Mouse (Mus musculus): ENCODE results near the gene Rnf222. TPM values are rescaled to one million over a fixed set of nuclear protein-coding genes. Genes with fewer than 3 reads are reported as not detected.

Gene Rnf222
- polyA plus RNA-seq, 1 experiment: not detected

DNA sequence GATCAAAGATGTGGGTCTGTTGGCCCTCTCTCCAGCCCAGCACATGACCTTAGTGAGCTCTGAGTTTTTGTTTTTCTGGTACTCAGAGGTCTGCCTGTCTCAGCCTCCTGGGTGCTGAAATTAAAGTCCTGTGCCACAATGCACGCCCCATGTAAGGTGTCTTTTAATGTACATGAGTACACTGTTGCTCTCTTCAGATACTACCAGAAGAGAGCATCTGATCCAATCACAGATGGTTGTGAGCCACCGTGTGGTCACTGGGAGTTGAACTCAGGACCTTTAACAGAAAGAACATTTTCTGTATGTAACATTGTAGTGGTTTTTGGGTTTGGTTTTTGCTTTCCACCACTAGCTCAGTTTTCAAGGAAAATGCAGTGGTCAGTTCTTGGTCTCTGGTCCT lies 15.4 kb downstream of the Rnf222 start:
- Histone ChIP-seq H3K9me3 (ENCODE audit: control insufficient read depth, low read length) (no peaks in the 10 kb centered on the region), H3K4me1 (ENCODE audit: control insufficient read depth) (peaks cover 36% of the 10 kb centered on the region), H3K27me3 (ENCODE audit: control insufficient read depth) (peaks cover 3% of the 10 kb centered on the region), H3K36me3 (ENCODE audit: control insufficient read depth) (peaks cover 52% of the 10 kb centered on the region), H3K4me3 (replicated peaks) (no peak overlapping the region)
- TF ChIP-seq GATA1 (IDR thresholded peaks at IDR 0.05; ENCODE audit: low read length) (no peak), TAL1 (IDR thresholded peaks at IDR 0.05; ENCODE audit: low read length) (no peak)

DNA sequence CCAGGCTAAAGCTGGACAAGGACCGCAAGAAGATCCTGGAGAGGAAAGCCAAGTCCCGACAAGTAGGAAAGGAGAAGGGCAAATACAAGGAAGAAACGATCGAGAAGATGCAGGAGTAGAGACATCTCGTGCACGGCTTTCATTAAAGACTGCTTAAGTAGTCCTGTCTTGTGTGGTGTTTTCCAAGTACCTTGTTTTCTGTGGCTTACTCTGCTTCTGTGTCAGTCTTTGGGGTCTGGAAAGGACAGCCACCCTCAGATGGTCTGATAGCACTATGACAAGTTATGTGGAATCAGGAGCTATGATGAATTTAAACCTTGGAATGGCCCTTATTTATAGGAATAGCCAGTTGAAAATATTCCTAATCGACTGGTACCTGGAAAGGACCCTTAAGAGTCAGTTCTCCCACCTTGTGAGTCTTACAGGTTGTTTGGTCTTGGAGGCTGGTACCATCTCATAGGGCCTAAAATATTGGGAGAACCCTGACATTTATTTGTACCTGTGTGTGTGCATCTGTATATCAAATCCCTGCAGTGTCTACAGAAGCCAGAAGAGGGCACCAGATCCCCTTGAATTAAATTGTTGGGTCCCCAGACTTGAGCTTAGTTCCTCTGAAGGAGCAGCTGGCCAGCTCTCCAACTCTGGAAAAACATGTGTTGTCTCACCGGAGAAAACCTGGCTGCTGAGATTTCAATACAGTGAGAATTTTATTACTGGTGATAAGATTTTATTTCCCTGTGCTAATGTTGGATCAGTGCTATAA lies 16.2 kb downstream of the Rnf222 start:
- TF ChIP-seq GATA1 (IDR thresholded peaks at IDR 0.05; ENCODE audit: low read length) (no peak), TAL1 (IDR thresholded peaks at IDR 0.05; ENCODE audit: low read length) (no peak)
- no peak overlapping the region for H3K4me3 ChIP-seq (replicated peaks)
- peaks cover 3% of the 10 kb centered on the region for H3K27me3 ChIP-seq (ENCODE audit: control insufficient read depth)
- peaks cover 52% of the 10 kb centered on the region for H3K36me3 ChIP-seq (ENCODE audit: control insufficient read depth)
- H3K4me1 ChIP-seq (ENCODE audit: control insufficient read depth): peaks cover 29% of the 10 kb centered on the region
- no peaks in the 10 kb centered on the region for H3K9me3 ChIP-seq (ENCODE audit: control insufficient read depth, low read length)

DNA sequence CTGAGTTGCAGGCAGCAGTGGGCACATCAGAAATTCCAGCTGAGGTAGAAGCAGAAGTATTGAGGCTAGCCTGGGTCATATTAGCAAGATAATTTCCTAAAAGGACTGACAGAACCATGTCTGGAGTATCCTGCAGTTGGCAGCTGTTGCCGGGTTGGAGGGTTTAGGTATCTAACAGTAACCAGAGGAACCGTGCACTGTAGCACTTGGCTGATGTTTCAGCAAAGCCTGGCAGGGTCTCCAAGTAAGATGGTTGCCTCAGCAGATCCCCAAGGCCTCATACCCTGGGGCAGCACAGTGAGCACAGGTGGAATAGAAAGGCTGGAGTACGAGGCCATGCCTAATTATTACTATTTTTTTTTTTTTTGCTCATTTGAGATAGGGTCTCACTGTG lies 16.8 kb downstream of the Rnf222 start:
- peaks cover 52% of the 10 kb centered on the region for H3K36me3 ChIP-seq (ENCODE audit: control insufficient read depth)
- TF ChIP-seq TAL1 (IDR thresholded peaks at IDR 0.05; ENCODE audit: low read length) (no peak), GATA1 (IDR thresholded peaks at IDR 0.05; ENCODE audit: low read length) (no peak)
- H3K4me3 ChIP-seq (replicated peaks): no peak overlapping the region
- no peaks in the 10 kb centered on the region; the same call in none of the 2 replicates for H3K27me3 ChIP-seq (ENCODE audit: control insufficient read depth)
- no peaks in the 10 kb centered on the region for H3K9me3 ChIP-seq (ENCODE audit: control insufficient read depth, low read length)
- peaks cover 23% of the 10 kb centered on the region for H3K4me1 ChIP-seq (ENCODE audit: control insufficient read depth)

DNA sequence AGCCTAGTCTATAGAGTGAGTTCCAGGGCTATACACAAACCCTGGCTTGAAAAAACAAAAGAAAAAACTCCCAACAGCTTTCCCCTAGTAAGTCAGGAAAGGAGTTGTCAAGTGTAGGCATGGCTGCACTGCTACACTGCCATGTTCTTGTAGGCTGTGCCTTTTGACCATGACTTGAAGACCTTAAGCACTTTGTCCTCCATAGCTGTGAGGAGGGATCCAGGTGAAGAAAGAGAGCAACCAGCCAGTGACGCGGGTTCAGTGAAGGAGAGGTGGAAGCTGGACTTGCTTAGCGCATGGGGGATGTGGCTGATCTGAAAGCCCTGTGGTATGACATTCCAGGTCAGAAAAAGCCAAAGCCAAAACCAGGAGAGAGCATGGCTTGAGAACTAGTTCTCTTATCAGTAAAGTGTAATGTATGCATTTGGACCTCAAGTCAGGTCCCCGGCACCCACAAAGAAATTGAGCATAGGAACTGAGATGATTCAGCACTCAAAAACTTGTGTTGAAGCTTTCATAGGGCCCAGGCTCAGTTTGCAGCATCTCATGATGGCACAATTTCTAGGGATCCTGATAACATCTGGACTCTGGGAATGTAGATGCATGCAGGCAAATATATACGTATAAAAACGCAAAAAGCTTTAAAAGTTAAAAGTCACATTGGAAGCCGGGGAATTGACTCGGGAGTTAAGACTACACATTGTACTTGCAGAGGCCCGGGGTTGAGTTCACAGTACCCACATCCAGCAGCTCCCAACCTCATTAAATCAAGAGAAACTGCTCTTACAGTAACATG lies 17.5 kb downstream of the Rnf222 start:
- TF ChIP-seq GATA1 (IDR thresholded peaks at IDR 0.05; ENCODE audit: low read length) (no peak), TAL1 (IDR thresholded peaks at IDR 0.05; ENCODE audit: low read length) (no peak)
- Histone ChIP-seq H3K9me3 (ENCODE audit: control insufficient read depth, low read length) (no peaks in the 10 kb centered on the region), H3K4me1 (ENCODE audit: control insufficient read depth) (peaks cover 20% of the 10 kb centered on the region), H3K4me3 (replicated peaks) (no peak overlapping the region), H3K27me3 (ENCODE audit: control insufficient read depth) (no peaks in the 10 kb centered on the region; the same call in 1 of the 2 replicates), H3K36me3 (ENCODE audit: control insufficient read depth) (peaks cover 52% of the 10 kb centered on the region)

DNA sequence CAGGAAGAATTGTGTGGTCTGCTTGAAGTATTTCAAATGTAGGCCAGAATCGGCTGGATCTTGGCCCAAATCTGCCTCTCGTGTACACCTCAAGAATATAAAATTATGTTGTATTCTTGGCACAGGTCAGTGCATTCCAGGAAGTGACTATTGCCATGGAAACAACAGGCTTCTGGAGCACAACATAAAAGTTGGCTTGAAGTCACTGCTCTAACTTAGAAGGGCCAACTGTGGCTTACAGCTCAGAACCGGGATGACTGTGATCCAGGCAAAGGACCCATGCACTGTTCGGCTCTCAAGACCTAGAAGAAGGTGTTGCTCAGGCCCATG lies 18.1 kb downstream of the Rnf222 start:
- Histone ChIP-seq H3K9me3 (ENCODE audit: control insufficient read depth, low read length) (no peaks in the 10 kb centered on the region), H3K4me3 (replicated peaks) (no peak overlapping the region), H3K4me1 (ENCODE audit: control insufficient read depth) (peaks cover 16% of the 10 kb centered on the region), H3K36me3 (ENCODE audit: control insufficient read depth) (peaks cover 52% of the 10 kb centered on the region), H3K27me3 (ENCODE audit: control insufficient read depth) (peaks cover 5% of the 10 kb centered on the region)
- no peak for TF ChIP-seq TAL1 (IDR thresholded peaks at IDR 0.05; ENCODE audit: low read length)
- no peak for TF ChIP-seq GATA1 (IDR thresholded peaks at IDR 0.05; ENCODE audit: low read length)

DNA sequence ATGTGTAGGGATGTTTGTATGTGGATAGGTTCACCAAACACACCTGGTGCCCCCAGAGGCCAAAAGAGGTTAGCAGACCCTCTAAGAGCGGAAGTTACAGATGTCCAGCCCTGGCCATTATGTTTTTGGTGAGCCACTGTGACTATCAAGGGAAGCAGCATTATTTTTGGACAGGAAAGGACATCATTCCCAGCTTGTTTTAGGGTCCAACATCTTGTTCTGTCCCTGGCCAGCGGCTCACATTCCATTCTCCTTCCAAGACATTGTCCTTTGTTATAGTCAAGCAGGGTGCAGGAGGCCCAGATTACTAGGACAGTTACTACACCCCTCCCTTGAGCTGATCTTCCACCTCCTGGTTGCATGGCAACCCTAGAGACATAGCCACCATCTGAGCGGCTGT lies 18.9 kb downstream of the Rnf222 start:
- peaks cover 52% of the 10 kb centered on the region for H3K36me3 ChIP-seq (ENCODE audit: control insufficient read depth)

DNA sequence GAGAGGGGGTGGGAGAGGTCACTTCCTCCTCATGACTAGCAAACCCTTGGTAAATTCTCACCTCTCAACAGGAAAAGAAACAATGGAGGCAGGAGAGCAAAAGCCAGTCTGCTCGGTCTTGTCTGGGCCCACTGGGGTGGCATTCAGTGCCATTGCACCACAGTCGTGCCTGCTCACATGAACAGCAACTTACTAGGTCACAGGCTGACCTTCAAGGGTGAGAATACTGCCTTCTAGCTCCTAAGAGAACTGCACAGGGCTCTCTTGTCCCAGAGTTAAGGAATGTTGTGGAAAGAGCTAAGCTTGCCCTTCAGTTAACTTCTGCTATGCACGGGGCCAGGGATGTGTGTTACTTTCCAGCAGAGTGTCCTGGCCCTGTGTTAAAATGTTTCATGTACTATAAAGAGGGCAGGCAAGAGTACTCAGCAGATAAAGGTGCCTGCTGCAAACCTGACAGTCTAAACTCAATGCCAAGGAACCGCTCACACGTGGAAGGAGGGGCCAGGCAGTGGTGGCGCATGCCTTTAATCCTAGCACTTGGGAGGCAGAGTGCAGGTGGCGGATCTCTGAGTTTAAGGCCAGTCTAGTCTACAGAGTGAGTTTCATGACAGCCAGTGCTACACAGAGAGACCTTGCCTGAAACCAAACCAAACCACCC lies 20.6 kb downstream of the Rnf222 start:
- TF ChIP-seq GATA1 (IDR thresholded peaks at IDR 0.05; ENCODE audit: low read length): no peak
- no peak for TF ChIP-seq TAL1 (IDR thresholded peaks at IDR 0.05; ENCODE audit: low read length)
- Histone ChIP-seq H3K9me3 (ENCODE audit: control insufficient read depth, low read length) (peaks cover 5% of the 10 kb centered on the region), H3K4me1 (ENCODE audit: control insufficient read depth) (peaks cover 8% of the 10 kb centered on the region), H3K27me3 (ENCODE audit: control insufficient read depth) (peaks cover 25% of the 10 kb centered on the region), H3K4me3 (replicated peaks) (no peak overlapping the region), H3K36me3 (ENCODE audit: control insufficient read depth) (peaks cover 35% of the 10 kb centered on the region)

More for the DNA sequence above, 18.9 kb downstream of the Rnf222 start:
- H3K27me3 ChIP-seq (ENCODE audit: control insufficient read depth): peaks cover 14% of the 10 kb centered on the region
- no peaks in the 10 kb centered on the region; the same call in 1 of the 2 replicates for H3K9me3 ChIP-seq (ENCODE audit: control insufficient read depth, low read length)
- H3K4me1 ChIP-seq (ENCODE audit: control insufficient read depth): peaks cover 16% of the 10 kb centered on the region
- TF ChIP-seq GATA1 (IDR thresholded peaks at IDR 0.05; ENCODE audit: low read length) (no peak), TAL1 (IDR thresholded peaks at IDR 0.05; ENCODE audit: low read length) (no peak)
- H3K4me3 ChIP-seq (replicated peaks): no peak overlapping the region

DNA sequence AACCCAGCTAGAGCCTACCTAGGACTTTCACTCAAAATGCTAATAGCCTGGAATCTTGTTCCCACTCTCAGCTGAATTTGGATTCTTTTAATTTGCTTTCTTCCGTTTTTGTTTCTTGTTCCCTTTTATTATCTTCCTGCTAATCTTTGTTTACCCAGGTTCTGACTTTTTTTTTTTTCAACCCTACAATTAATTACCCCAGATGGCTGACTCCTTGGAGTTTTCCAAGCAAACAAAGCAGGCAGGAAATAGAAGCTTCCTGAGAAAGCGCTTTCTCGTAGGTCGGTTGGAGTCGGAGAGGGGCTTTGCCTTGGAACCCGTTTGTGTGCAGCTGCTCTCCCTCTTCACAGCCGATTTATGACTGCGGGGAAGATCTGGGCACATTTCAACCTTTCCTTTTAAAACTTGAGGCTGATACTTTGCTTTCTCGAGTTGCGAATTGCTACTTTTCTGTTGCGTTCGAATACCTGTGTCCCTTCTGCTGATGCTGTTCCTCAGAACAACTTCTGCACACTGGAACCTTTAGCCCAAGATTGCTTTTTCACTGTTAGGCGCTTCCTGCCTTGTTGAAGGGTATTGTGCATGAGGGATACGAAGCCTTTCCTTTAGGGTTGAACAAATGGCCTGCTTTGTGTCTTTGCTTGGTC lies 23.3 kb downstream of the Rnf222 start:
- no peak for TF ChIP-seq GATA1 (IDR thresholded peaks at IDR 0.05; ENCODE audit: low read length)
- no peak for TF ChIP-seq TAL1 (IDR thresholded peaks at IDR 0.05; ENCODE audit: low read length)
- H3K4me1 ChIP-seq (ENCODE audit: control insufficient read depth): peaks cover 8% of the 10 kb centered on the region
- peaks cover 27% of the 10 kb centered on the region for H3K27me3 ChIP-seq (ENCODE audit: control insufficient read depth)
- peaks cover 5% of the 10 kb centered on the region for H3K9me3 ChIP-seq (ENCODE audit: control insufficient read depth, low read length)
- peaks cover 10% of the 10 kb centered on the region for H3K36me3 ChIP-seq (ENCODE audit: control insufficient read depth)
- no peak overlapping the region for H3K4me3 ChIP-seq (replicated peaks)

Data from erythroblast, embryonic 14.5 days (primary cell).